ENCODE assay signal across 24 mouse cellular contexts in genomic region chr3:14831219-14831835, GRCm38 (mm10). TPM values are rescaled to one million over a fixed set of nuclear protein-coding genes. Genes with fewer than 3 reads are reported as not detected.
DNase-seq lines count a peak whose midpoint lies in the region; ATAC-seq and TF ChIP-seq lines count a peak whose summit lies in the region.
"Had no signal": no experiment of that assay in that cellular context is flagged by ENCODE, and none has a peak within 500 bp of the region (broad histone marks: within the 10 kb centered on the region; RNA-seq: fewer than 3 reads in every experiment).

No protein-coding gene starts in this region.

- peak; percentile 5 to 12 for DNase-seq in layer of hippocampus, postnatal 10 days (ENCODE audit: low spot score in 2 of 2)
- DNase-seq in layer of hippocampus, adult 8-10 months (ENCODE audit: low spot score in 2 of 2): no peak
- no peak for DNase-seq in liver, adult 2 months (ENCODE audit: extremely low read depth, low read depth, low spot score)
- no peak for DNase-seq in liver, embryonic 11.5 days (ENCODE audit: low spot score)
- peak; percentile 4 for DNase-seq in brain, embryonic 18.5 days (ENCODE audit: low read depth, low spot score)
- DNase-seq in frontal cortex, adult 2 months (ENCODE audit: extremely low spot score in 1 of 2, low spot score in 1 of 2): no peak
- DNase-seq: adrenal gland, postnatal 10 days; adrenal gland, postnatal 36 days; cerebellum, adult 11-12 months; cerebellum, adult 9-10 months; cerebellum, postnatal 36 days; gastrocnemius, postnatal 25 days; heart, adult 2 months had no signal

- 80% methylated on average over 5 of the region's 5 CpGs for WGBS in forebrain, embryonic 16.5 days
- 82% methylated on average over 5 of the region's 5 CpGs for WGBS in forebrain, embryonic 15.5 days
- 64% methylated on average over 5 of the region's 5 CpGs for WGBS in liver, adult 2 months
- 79% methylated on average over 5 of the region's 5 CpGs for WGBS in liver, embryonic 11.5 days

- no peaks in the 10 kb centered on the region for H3K9me3 ChIP-seq in forebrain, embryonic 16.5 days (ENCODE audit: control insufficient read depth, low read length)
- H3K9me3 ChIP-seq in forebrain, embryonic 15.5 days: no peaks in the 10 kb centered on the region
- H3K9me3 ChIP-seq in liver, embryonic 11.5 days (ENCODE audit: control insufficient read depth, low read length): no peaks in the 10 kb centered on the region
- H3K9me3 ChIP-seq: heart, embryonic 10.5 days; hindbrain, embryonic 12.5 days; hindbrain, embryonic 15.5 days had no signal

- no peak overlapping the region for H3K4me2 ChIP-seq in forebrain, embryonic 16.5 days (ENCODE audit: low read length)
- no peak overlapping the region for H3K4me2 ChIP-seq in forebrain, embryonic 15.5 days (replicated peaks)
- H3K4me2 ChIP-seq in liver, embryonic 11.5 days: no peak overlapping the region
- H3K4me2 ChIP-seq: hindbrain, embryonic 12.5 days; hindbrain, embryonic 15.5 days had no signal

- no peaks in the 10 kb centered on the region for H3K4me1 ChIP-seq in forebrain, embryonic 16.5 days (replicated peaks; ENCODE audit: control insufficient read depth, insufficient read depth, low read length)
- no peaks in the 10 kb centered on the region for H3K4me1 ChIP-seq in forebrain, embryonic 15.5 days
- H3K4me1 ChIP-seq in liver, adult 2 months (ENCODE audit: control insufficient read depth, insufficient read depth, low read length): peaks cover 19% of the 10 kb centered on the region
- no peaks in the 10 kb centered on the region for H3K4me1 ChIP-seq in liver, embryonic 11.5 days (replicated peaks; ENCODE audit: control insufficient read depth, insufficient read depth, low read length)
- H3K4me1 ChIP-seq: heart, embryonic 10.5 days; hindbrain, embryonic 12.5 days; hindbrain, embryonic 15.5 days had no signal

- H3K9ac ChIP-seq in forebrain, embryonic 16.5 days (replicated peaks; ENCODE audit: low read depth, low read length): no peak overlapping the region
- no peak overlapping the region for H3K9ac ChIP-seq in forebrain, embryonic 15.5 days (replicated peaks)
- no peak overlapping the region for H3K9ac ChIP-seq in liver, adult 2 months (ENCODE audit: low read depth, low read length)
- H3K9ac ChIP-seq in liver, embryonic 11.5 days (ENCODE audit: low read depth, low read length): no peak overlapping the region
- H3K9ac ChIP-seq: hindbrain, embryonic 12.5 days; hindbrain, embryonic 15.5 days had no signal

- peak; percentile 54 for ATAC-seq in forebrain, embryonic 16.5 days
- no peak for ATAC-seq in forebrain, embryonic 15.5 days (replicated peaks)
- ATAC-seq in liver, embryonic 11.5 days (replicated peaks; ENCODE audit: low FRiP score): no peak
- ATAC-seq: CD4-positive, CD25-positive, alpha-beta regulatory T cell, adult 4 months; forebrain, embryonic 14.5 days; intestine, postnatal 0 days had no signal

- TF ChIP-seq CTCF in liver, adult 2 months (IDR thresholded peaks at IDR 0.05; ENCODE audit: low read depth, low read length): no peak

- H3K79me2 ChIP-seq in liver, adult 2 months (ENCODE audit: control insufficient read depth, insufficient read depth, low read length): no peaks in the 10 kb centered on the region

- no peaks in the 10 kb centered on the region for H3K36me3 ChIP-seq in forebrain, embryonic 16.5 days (ENCODE audit: control insufficient read depth, insufficient read depth)
- no peaks in the 10 kb centered on the region for H3K36me3 ChIP-seq in forebrain, embryonic 15.5 days
- no peaks in the 10 kb centered on the region for H3K36me3 ChIP-seq in liver, adult 2 months (ENCODE audit: control insufficient read depth, insufficient read depth, low read length)
- H3K36me3 ChIP-seq in liver, embryonic 11.5 days (ENCODE audit: control insufficient read depth, insufficient read depth, low read length): no peaks in the 10 kb centered on the region
- H3K36me3 ChIP-seq: heart, embryonic 10.5 days; hindbrain, embryonic 12.5 days; hindbrain, embryonic 15.5 days had no signal

- H3K27ac ChIP-seq in forebrain, embryonic 16.5 days (ENCODE audit: low read length): no peak overlapping the region
- H3K27ac ChIP-seq in forebrain, embryonic 15.5 days (replicated peaks): no peak overlapping the region
- H3K27ac ChIP-seq in liver, adult 2 months (replicated peaks; ENCODE audit: insufficient read depth, low read depth, low read length): peak overlapping the region; percentile 55
- H3K27ac ChIP-seq in liver, embryonic 11.5 days (ENCODE audit: low read depth, low read length): no peak overlapping the region
- H3K27ac ChIP-seq: heart, adult 2 months; heart, embryonic 10.5 days; hindbrain, embryonic 12.5 days; hindbrain, embryonic 15.5 days had no signal

- H3K27me3 ChIP-seq in forebrain, embryonic 16.5 days (replicated peaks; ENCODE audit: control insufficient read depth, insufficient read depth, low read length): no peaks in the 10 kb centered on the region
- H3K27me3 ChIP-seq in forebrain, embryonic 15.5 days: no peaks in the 10 kb centered on the region
- H3K27me3 ChIP-seq in liver, adult 2 months (ENCODE audit: control insufficient read depth, insufficient read depth, low read length): no peaks in the 10 kb centered on the region
- H3K27me3 ChIP-seq in liver, embryonic 11.5 days (replicated peaks; ENCODE audit: control insufficient read depth, insufficient read depth, low read length): no peaks in the 10 kb centered on the region
- H3K27me3 ChIP-seq: hindbrain, embryonic 12.5 days; hindbrain, embryonic 15.5 days had no signal

- no peak overlapping the region for H3K4me3 ChIP-seq in forebrain, embryonic 16.5 days (replicated peaks; ENCODE audit: low read length)
- no peak overlapping the region for H3K4me3 ChIP-seq in forebrain, embryonic 15.5 days
- H3K4me3 ChIP-seq in liver, adult 2 months (ENCODE audit: insufficient read depth, low read depth, low read length): no peak overlapping the region
- no peak overlapping the region for H3K4me3 ChIP-seq in liver, embryonic 11.5 days (ENCODE audit: low read depth, low read length)
- H3K4me3 ChIP-seq: heart, adult 2 months; heart, embryonic 10.5 days; hindbrain, embryonic 12.5 days; hindbrain, embryonic 15.5 days had no signal

- no peak for TF ChIP-seq POLR2A in liver, adult 2 months (IDR thresholded peaks at IDR 0.05; ENCODE audit: extremely low read depth, insufficient read depth, low read length)

RNA-seq across cellular contexts. Expression of gene Car1, which starts 23.2 kb away (rescaled TPM):
- not detected in 2 replicates for polyA plus RNA-seq in forebrain, embryonic 16.5 days (2015; fragmentation: Nextera tagmentation; extraction: Ambion mirVana)
- polyA plus RNA-seq in forebrain, embryonic 15.5 days (2015; fragmentation: Nextera tagmentation; extraction: Ambion mirVana): not detected in 2 replicates
- total RNA-seq in layer of hippocampus, postnatal 10 days (2021): not detected
- not detected for total RNA-seq in layer of hippocampus, adult 8-10 months (2022)
- total RNA-seq in liver, adult 2 months (2014; rRNA removed): 8.3 and 11.2 TPM in 2 replicates
- polyA plus RNA-seq in liver, adult 2 months (2012; rRNA removed): 8.1 and 9.3 TPM in 2 replicates
- polyA plus RNA-seq in liver, embryonic 11.5 days (2014; fragmentation: Nextera tagmentation; extraction: Ambion mirVana): 32.0 and 32.9 TPM in 2 replicates
- polyA plus RNA-seq in frontal cortex, adult 2 months (2012; rRNA removed): 0.11 TPM in 1 of 2 replicates, not detected in the other
- total RNA-seq: adrenal gland, adult 18-20 months; heart, adult 2 months; heart, postnatal 25 days had no signal
- polyA plus RNA-seq: CD4-positive, CD25-positive, alpha-beta regulatory T cell, adult 4 months; forebrain, embryonic 14.5 days; hindbrain, embryonic 15.5 days; intestine, embryonic 14.5 days had no signal

RNA-seq across cellular contexts. Expression of gene Car3, which starts 32.0 kb away (rescaled TPM):
- 1.2 and 2.2 TPM in 2 replicates for polyA plus RNA-seq in forebrain, embryonic 16.5 days (2015; fragmentation: Nextera tagmentation; extraction: Ambion mirVana)
- polyA plus RNA-seq in forebrain, embryonic 15.5 days (2015; fragmentation: Nextera tagmentation; extraction: Ambion mirVana): 1.1 and 2.1 TPM in 2 replicates
- 1 to 10 TPM; 1.1 to 1.3 TPM for total RNA-seq in layer of hippocampus, postnatal 10 days (2021)
- total RNA-seq in layer of hippocampus, adult 8-10 months (2022): 1 to 10 TPM in 2 of 4 experiments, under 1 TPM in 2; 0.56 to 1.3 (median 1.00) TPM
- 1,504 and 1,617 TPM in 2 replicates for total RNA-seq in liver, adult 2 months (2014; rRNA removed)
- polyA plus RNA-seq in liver, adult 2 months (2012; rRNA removed): 1,802 and 2,250 TPM in 2 replicates
- polyA plus RNA-seq in liver, embryonic 11.5 days (2014; fragmentation: Nextera tagmentation; extraction: Ambion mirVana): 3.2 and 3.5 TPM in 2 replicates
- 2.0 and 3.3 TPM in 2 replicates for polyA plus RNA-seq in frontal cortex, adult 2 months (2012; rRNA removed)
- polyA plus RNA-seq: CD4-positive, CD25-positive, alpha-beta regulatory T cell, adult 4 months had no signal

RNA-seq across cellular contexts. Expression of gene Car2, which starts 54.7 kb away (rescaled TPM):
- 20.3 and 24.8 TPM in 2 replicates for polyA plus RNA-seq in forebrain, embryonic 16.5 days (2015; fragmentation: Nextera tagmentation; extraction: Ambion mirVana)
- 21.7 and 22.7 TPM in 2 replicates for polyA plus RNA-seq in forebrain, embryonic 15.5 days (2015; fragmentation: Nextera tagmentation; extraction: Ambion mirVana)
- 10 to 100 TPM; 62.4 to 64.3 TPM for total RNA-seq in layer of hippocampus, postnatal 10 days (2021)
- total RNA-seq in layer of hippocampus, adult 8-10 months (2022): 100 to 1,000 TPM; 143 to 172 (median 162) TPM
- total RNA-seq in liver, adult 2 months (2014; rRNA removed): 10.7 and 13.5 TPM in 2 replicates
- 32.8 and 37.5 TPM in 2 replicates for polyA plus RNA-seq in liver, adult 2 months (2012; rRNA removed)
- 1,283 and 1,400 TPM in 2 replicates for polyA plus RNA-seq in liver, embryonic 11.5 days (2014; fragmentation: Nextera tagmentation; extraction: Ambion mirVana)
- 372 and 405 TPM in 2 replicates for polyA plus RNA-seq in frontal cortex, adult 2 months (2012; rRNA removed)

Comparison
In these comparisons a context has a peak if more than half of its experiments do, and no peak if none do; other contexts are left out.
1. DNase-seq: peak in layer of hippocampus, postnatal 10 days (2 of 2) and brain, embryonic 18.5 days (single experiment); none in layer of hippocampus, adult 8-10 months (0 of 2), liver, adult 2 months (single experiment), liver, embryonic 11.5 days (single experiment) and frontal cortex, adult 2 months (0 of 2).
2. RNA of gene Car3, which starts 32.0 kb away (polyA plus RNA-seq): 1,802 to 2,250 TPM in liver, adult 2 months; 3.2 to 3.5 TPM in liver, embryonic 11.5 days, 1.1 to 2.1 TPM in forebrain, embryonic 15.5 days, 2.0 to 3.3 TPM in frontal cortex, adult 2 months and 1.2 to 2.2 TPM in forebrain, embryonic 16.5 days; every median in the first group is over 100 times any median in the second.